Mouse (Mus musculus) liver, adult 2 months (tissue): Measurements from ENCODE around the gene Mgat4e.

Source experiments
- CTCF ChIP-seq: fragments of 200-500 bp; IDR thresholded peaks from 2 replicates; pipeline ENCODE4 v1.5.1; 2011; ENCODE audit warnings: low read depth, low read length, control low read depth
- POLR2A ChIP-seq: fragments of 200-500 bp; IDR thresholded peaks from 2 replicates; pipeline ENCODE4 v1.6.1; 2011; ENCODE audit warnings: low read length, control low read depth; ENCODE audit not compliant: insufficient read depth; ENCODE audit errors: extremely low read depth

GRCm38 (mm10) chr1:134510018-134510417 is 39.5 kb downstream of the Mgat4e start:
- TF ChIP-seq CTCF (no peak), POLR2A (no peak)
